8 mouse cellular contexts compared by ENCODE assay signal in the genomic region with DNA sequence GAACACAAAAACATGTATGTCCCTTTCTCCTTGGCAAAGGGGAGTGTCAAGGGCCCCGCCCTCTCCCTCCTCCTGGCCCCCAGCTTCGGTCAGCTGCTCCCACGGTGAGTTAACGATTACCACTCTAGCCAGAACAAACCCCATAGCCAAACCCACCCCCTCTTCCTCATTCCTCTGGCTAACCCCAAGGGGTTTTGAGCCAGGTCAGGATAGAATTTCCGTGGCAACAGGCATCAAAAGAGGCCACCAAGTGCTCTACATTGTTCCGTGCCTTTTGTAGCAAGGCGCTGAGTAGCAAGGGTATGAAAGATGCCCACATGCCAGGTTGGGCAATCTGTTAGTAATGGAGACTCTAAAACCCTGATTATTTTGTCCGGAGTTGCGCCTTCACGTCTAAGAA. TPM values are rescaled to one million over a fixed set of nuclear protein-coding genes. Genes with fewer than 3 reads are reported as not detected.
DNase-seq lines count a peak whose midpoint lies in the region; ATAC-seq and TF ChIP-seq lines count a peak whose summit lies in the region.

No protein-coding gene starts in this region.

- peak overlapping the region; percentile 52 for H3K4me2 ChIP-seq in forebrain, embryonic 16.5 days (ENCODE audit: low read length)
- H3K4me2 ChIP-seq in hindbrain, embryonic 13.5 days = peak overlapping the region; percentile 85
- H3K4me2 ChIP-seq in limb, embryonic 14.5 days (replicated peaks; ENCODE audit: low read depth, low read length, severe bottlenecking) = peak overlapping the region; percentile 82
- peak overlapping the region; percentile 75 for H3K4me2 ChIP-seq in midbrain, embryonic 16.5 days (ENCODE audit: low read length)

- 4% methylated on average over 10 of the region's 10 CpGs for WGBS in forebrain, embryonic 16.5 days
- WGBS in hindbrain, embryonic 13.5 days = 3% methylated on average over 10 of the region's 10 CpGs
- WGBS in limb, embryonic 14.5 days = 7% methylated on average over 10 of the region's 10 CpGs
- WGBS in midbrain, embryonic 16.5 days = 6% methylated on average over 10 of the region's 10 CpGs

- peaks cover 39% of the 10 kb centered on the region for H3K4me1 ChIP-seq in forebrain, embryonic 16.5 days (replicated peaks; ENCODE audit: control insufficient read depth, insufficient read depth, low read length)
- H3K4me1 ChIP-seq in hindbrain, embryonic 13.5 days (replicated peaks) = peaks cover 49% of the 10 kb centered on the region
- peaks cover 25% of the 10 kb centered on the region for H3K4me1 ChIP-seq in limb, embryonic 14.5 days (ENCODE audit: control insufficient read depth, insufficient read depth, low read length)
- peaks cover 35% of the 10 kb centered on the region for H3K4me1 ChIP-seq in midbrain, embryonic 16.5 days (ENCODE audit: control insufficient read depth, insufficient read depth, low read length)

- no peaks in the 10 kb centered on the region for H3K36me3 ChIP-seq in forebrain, embryonic 16.5 days (ENCODE audit: control insufficient read depth, insufficient read depth)
- peaks cover 7% of the 10 kb centered on the region for H3K36me3 ChIP-seq in hindbrain, embryonic 13.5 days
- H3K36me3 ChIP-seq in limb, embryonic 14.5 days (ENCODE audit: control insufficient read depth, insufficient read depth, low read length) = peaks cover 15% of the 10 kb centered on the region
- no peaks in the 10 kb centered on the region for H3K36me3 ChIP-seq in midbrain, embryonic 16.5 days (ENCODE audit: control insufficient read depth, insufficient read depth, low read length)

- H3K27ac ChIP-seq in forebrain, embryonic 16.5 days (ENCODE audit: low read length) = peak overlapping the region; percentile 98
- H3K27ac ChIP-seq in hindbrain, embryonic 13.5 days = peak overlapping the region; percentile 97
- peak overlapping the region; percentile 97 for H3K27ac ChIP-seq in limb, embryonic 14.5 days (replicated peaks; ENCODE audit: low read depth, low read length)
- peak overlapping the region; percentile 98 for H3K27ac ChIP-seq in midbrain, embryonic 16.5 days (ENCODE audit: low read length)

- H3K4me3 ChIP-seq in forebrain, embryonic 16.5 days (replicated peaks; ENCODE audit: low read length) = peak overlapping the region; percentile 60
- peak overlapping the region; percentile 82 for H3K4me3 ChIP-seq in hindbrain, embryonic 13.5 days
- peak overlapping the region; percentile 99 for H3K4me3 ChIP-seq in limb, embryonic 14.5 days (replicated peaks; ENCODE audit: low read length)
- H3K4me3 ChIP-seq in midbrain, embryonic 16.5 days (ENCODE audit: low read depth, low read length) = peak overlapping the region; percentile 66

- peak overlapping the region; percentile 81 for H3K9ac ChIP-seq in forebrain, embryonic 16.5 days (replicated peaks; ENCODE audit: low read depth, low read length)
- peak overlapping the region; percentile 98 for H3K9ac ChIP-seq in hindbrain, embryonic 13.5 days
- H3K9ac ChIP-seq in limb, embryonic 14.5 days (ENCODE audit: low read depth, low read length, severe bottlenecking) = peak overlapping the region; percentile 97
- H3K9ac ChIP-seq in midbrain, embryonic 16.5 days (ENCODE audit: low read depth, low read length) = peak overlapping the region; percentile 99

- intact Hi-C loops in left cerebral cortex, postnatal 36 days (cut with DNase I) = loop anchor here (2.0 to 5.0 kb wide), 2 partner anchors 87 to 192 kb away; a partner anchor contains a TSS

- H3K27me3 ChIP-seq in forebrain, embryonic 16.5 days (replicated peaks; ENCODE audit: control insufficient read depth, insufficient read depth, low read length) = no peaks in the 10 kb centered on the region
- H3K27me3 ChIP-seq in hindbrain, embryonic 13.5 days = no peaks in the 10 kb centered on the region
- no peaks in the 10 kb centered on the region for H3K27me3 ChIP-seq in limb, embryonic 14.5 days (ENCODE audit: control insufficient read depth, insufficient read depth, low read length)
- no peaks in the 10 kb centered on the region for H3K27me3 ChIP-seq in midbrain, embryonic 16.5 days (ENCODE audit: control insufficient read depth, insufficient read depth, low read depth, low read length)

- no peaks in the 10 kb centered on the region for H3K9me3 ChIP-seq in forebrain, embryonic 16.5 days (ENCODE audit: control insufficient read depth, low read length)
- H3K9me3 ChIP-seq in hindbrain, embryonic 13.5 days = no peaks in the 10 kb centered on the region
- no peaks in the 10 kb centered on the region for H3K9me3 ChIP-seq in limb, embryonic 14.5 days (ENCODE audit: control insufficient read depth, low read length)
- H3K9me3 ChIP-seq in midbrain, embryonic 16.5 days (replicated peaks; ENCODE audit: control insufficient read depth, low read length, poor library complexity, severe bottlenecking) = no peaks in the 10 kb centered on the region

- 0 out of 2 replicates have a peak, but pooled peaks have one; percentile 0 for ATAC-seq in forebrain, embryonic 16.5 days
- 0 out of 2 replicates have a peak, but pooled peaks have one; percentile 7 for ATAC-seq in hindbrain, embryonic 13.5 days (ENCODE audit: low FRiP score)
- ATAC-seq in limb, embryonic 14.5 days (ENCODE audit: low FRiP score, low read depth) = 0 out of 2 replicates have a peak, but pooled peaks have one; percentile 3
- ATAC-seq in midbrain, embryonic 16.5 days = no peak

- peak; percentile 23 for DNase-seq in 416B (ENCODE audit: low read depth)
- peak; percentile 33 for DNase-seq in MN1 (ENCODE audit: low spot score)
- DNase-seq in limb, embryonic 14.5 days (ENCODE audit: low spot score) = peak; percentile 36
- DNase-seq in right cerebral cortex, postnatal 25 days = no peak
- no peak for DNase-seq in left cerebral cortex, postnatal 36 days (ENCODE audit: low spot score in 2 of 2)

- TF ChIP-seq POLR2A in limb, embryonic 14.5 days (IDR thresholded peaks at IDR 0.05; ENCODE audit: borderline replicate concordance, extremely low read depth, insufficient read depth, insufficient read length) = no peak

RNA-seq across cellular contexts. Expression of a gene that starts 1.2 kb away (rescaled TPM):
- polyA plus RNA-seq in forebrain, embryonic 16.5 days (2015; fragmentation: Nextera tagmentation; extraction: Ambion mirVana) = 286 and 298 TPM in 2 replicates
- 237 and 256 TPM in 2 replicates for polyA plus RNA-seq in hindbrain, embryonic 13.5 days (2015; fragmentation: Nextera tagmentation; extraction: Ambion mirVana)
- polyA plus RNA-seq in limb, embryonic 14.5 days (2012; rRNA removed) = 457 and 501 TPM in 2 replicates
- 580 and 595 TPM in 2 replicates for polyA plus RNA-seq in limb, embryonic 14.5 days (2014; fragmentation: Nextera tagmentation; extraction: Ambion mirVana)
- 210 and 224 TPM in 2 replicates for polyA plus RNA-seq in midbrain, embryonic 16.5 days (2015; fragmentation: Nextera tagmentation; extraction: Ambion mirVana)
- total RNA-seq in left cerebral cortex, postnatal 36 days (2021) = 10 to 100 TPM; 52.2 to 55.6 TPM

Comparison
In these comparisons a context has a peak if more than half of its experiments do, and no peak if none do; other contexts are left out.
1. DNase-seq: peak in 416B (single experiment), MN1 (single experiment) and limb, embryonic 14.5 days (single experiment); none in right cerebral cortex, postnatal 25 days (single experiment) and left cerebral cortex, postnatal 36 days (0 of 2).
2. Peak in every context shown above with its lines, with median percentiles within 50 percentile points of each other: H3K27ac ChIP-seq, H3K4me2 ChIP-seq, H3K4me3 ChIP-seq and H3K9ac ChIP-seq.